Mouse (Mus musculus) spleen, adult 2 months (tissue): Measurements from ENCODE around the gene Plscr5. TPM values are rescaled to one million over a fixed set of nuclear protein-coding genes. Genes with fewer than 3 reads are reported as not detected.

Source experiments
- DNase-seq, 2 experiments: peaks; one replicate each; pipeline versions ENCODE4 v3.0.0 to v3.0.0-alpha.2; 2012 to 2021; ENCODE audit warnings: low spot score in 2 of 2, low read depth in 1 of 2
- H3K27ac ChIP-seq: fragments of 200-500 bp; 2 replicates; pipeline ENCODE4 v1.5.1; 2012; ENCODE audit warnings: low read length, inconsistent platforms; ENCODE audit not compliant: insufficient read depth
- H3K27me3 ChIP-seq: fragments of 200-500 bp; 2 replicates; pipeline ENCODE4 v1.6.1; 2012; ENCODE audit warnings: mild to moderate bottlenecking, moderate library complexity, low read length, inconsistent platforms; ENCODE audit not compliant: control insufficient read depth, insufficient read depth
- H3K36me3 ChIP-seq: fragments of 200-500 bp; 2 replicates; pipeline ENCODE4 v1.6.1; 2012; ENCODE audit warnings: mild to moderate bottlenecking, low read length, inconsistent platforms; ENCODE audit not compliant: control insufficient read depth, insufficient read depth
- H3K4me1 ChIP-seq: fragments of 200-500 bp; 2 replicates; pipeline ENCODE4 v1.6.1; 2011; ENCODE audit warnings: inconsistent platforms; ENCODE audit not compliant: control insufficient read depth, insufficient read depth, insufficient read length
- H3K4me3 ChIP-seq: fragments of 200-500 bp; 2 replicates; pipeline ENCODE4 v1.5.1; 2011; ENCODE audit warnings: mild to moderate bottlenecking, inconsistent platforms; ENCODE audit not compliant: insufficient read depth, insufficient read length; ENCODE audit errors: extremely low read depth
- CTCF ChIP-seq: fragments of 200-500 bp; IDR thresholded peaks from 2 replicates; pipeline ENCODE4 v1.5.1; 2011; ENCODE audit warnings: mild to moderate bottlenecking, inconsistent platforms; ENCODE audit not compliant: insufficient read depth, insufficient read length, insufficient replicate concordance; ENCODE audit errors: extremely low read depth
- POLR2A ChIP-seq: fragments of 200-500 bp; IDR thresholded peaks from 2 replicates; pipeline ENCODE4 v1.6.1; 2011; ENCODE audit warnings: low read depth, low read length, inconsistent platforms
- whole genome bisulfite sequencing: fragments of 180-500 bp; shearing (Covaris S2); methylation state at CpG from one replicate; pipeline ENCODE4 v1.1.7; 2018; 5-methylcytosine and 5-hydroxymethylcytosine counted together
- polyA plus RNA-seq: library from polyadenylated mRNA; depleted of rRNA; stranded (reverse); fragments of >200 nt; gene quantifications from 2 replicates; pipeline ENCODE4 v1.2.3, GENCODE M21; 2012

Gene Plscr5
- polyA plus RNA-seq, 1 experiment = not detected

DNA sequence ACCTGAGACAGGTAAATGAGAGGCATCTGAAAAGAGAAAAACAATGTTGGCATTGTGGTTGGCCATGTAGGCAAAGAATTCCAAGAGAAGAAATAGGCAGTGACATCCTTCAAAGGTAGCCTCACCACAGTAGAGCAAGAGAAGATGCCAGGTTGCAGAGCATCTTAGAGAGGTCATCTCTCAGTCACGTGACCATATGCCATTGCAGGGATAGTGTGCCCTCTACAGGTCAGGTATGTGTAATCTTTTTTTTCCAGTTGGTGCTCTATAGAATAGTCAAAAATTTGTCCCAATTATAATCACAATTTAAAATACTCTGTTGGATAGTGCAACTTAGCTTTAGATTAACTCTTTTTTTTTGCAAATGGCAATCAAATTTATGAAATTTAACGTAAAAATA is 1.4 kb upstream of the Plscr5 start:
- WGBS = 80% methylated on average over 2 of the region's 2 CpGs
- Histone ChIP-seq H3K4me3 (no peak overlapping the region), H3K27me3 (no peaks in the 10 kb centered on the region), H3K4me1 (no peaks in the 10 kb centered on the region), H3K36me3 (no peaks in the 10 kb centered on the region), H3K27ac (no peak overlapping the region)
- no peak for TF ChIP-seq POLR2A
- TF ChIP-seq CTCF = no peak
- no peak for DNase-seq

DNA sequence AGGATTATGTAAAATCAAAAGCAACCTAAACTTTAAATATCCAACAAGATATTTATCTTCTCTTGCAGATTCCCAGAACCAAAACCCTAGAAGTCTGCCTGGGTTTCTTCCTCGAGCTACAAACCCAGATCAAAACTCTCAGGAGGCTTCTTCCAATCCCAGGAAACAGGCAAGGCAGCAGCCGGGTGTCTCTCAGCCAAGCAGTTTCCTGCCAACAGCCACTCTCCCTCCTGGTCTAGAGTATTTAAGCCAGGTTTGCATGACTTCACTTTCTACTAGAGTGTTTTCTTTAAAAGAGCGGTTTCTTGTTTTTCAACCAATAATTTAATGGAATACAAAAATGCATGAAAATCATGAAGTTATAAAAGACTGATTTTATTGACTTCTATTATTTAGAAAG is 5.7 kb downstream of the Plscr5 start:
- H3K4me3 ChIP-seq = no peak overlapping the region
- DNase-seq = no peak
- no peak for TF ChIP-seq POLR2A
- no peak for TF ChIP-seq CTCF
- H3K36me3 ChIP-seq = no peaks in the 10 kb centered on the region
- H3K27me3 ChIP-seq = no peaks in the 10 kb centered on the region
- 34% methylated on average over 3 of the region's 3 CpGs for WGBS
- H3K27ac ChIP-seq = no peak overlapping the region
- no peaks in the 10 kb centered on the region for H3K4me1 ChIP-seq

DNA sequence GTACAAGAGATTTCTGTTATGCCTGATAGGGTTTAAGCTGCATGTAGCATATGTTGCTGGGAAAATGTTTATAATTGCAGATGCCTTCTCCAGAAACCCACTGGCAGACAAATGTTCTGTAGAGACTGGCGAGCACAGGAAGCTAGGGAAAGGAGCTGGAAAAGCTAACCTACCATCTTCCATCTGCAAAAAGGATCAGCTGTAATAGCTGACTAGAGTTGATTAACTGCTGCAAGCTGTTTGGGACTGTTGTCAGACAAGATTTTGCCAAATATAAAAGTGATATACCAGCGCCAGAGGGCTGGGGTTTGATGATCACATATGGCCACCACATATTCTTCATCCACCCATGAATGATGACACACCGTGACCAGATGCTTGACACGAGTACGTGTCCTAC is 6.8 kb downstream of the Plscr5 start:
- Histone ChIP-seq H3K27me3 (no peaks in the 10 kb centered on the region), H3K36me3 (no peaks in the 10 kb centered on the region), H3K27ac (no peak overlapping the region), H3K4me3 (no peak overlapping the region), H3K4me1 (no peaks in the 10 kb centered on the region)
- no peak for TF ChIP-seq CTCF
- no peak for TF ChIP-seq POLR2A
- 90% methylated on average over 5 of the region's 5 CpGs for WGBS
- DNase-seq = no peak

DNA sequence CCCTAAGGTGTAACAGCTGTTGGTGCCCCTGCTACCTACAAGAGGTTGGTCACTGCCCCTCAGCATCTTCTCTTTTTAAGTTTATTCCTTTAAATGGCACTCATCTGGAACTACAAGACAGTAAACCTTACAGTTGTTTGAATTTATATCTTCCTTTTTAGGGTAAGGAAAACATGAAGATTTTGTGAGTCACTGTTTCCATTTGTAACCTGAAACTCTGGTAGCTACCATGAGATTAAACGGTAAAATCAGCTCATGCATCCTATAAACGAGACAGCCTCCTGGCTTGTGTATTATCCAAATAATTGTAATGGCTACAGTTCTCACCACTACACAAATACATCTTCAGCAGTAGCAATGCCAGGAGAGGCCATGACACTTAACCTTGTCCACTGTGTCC is 11.7 kb downstream of the Plscr5 start:
- Histone ChIP-seq H3K27ac (no peak overlapping the region), H3K27me3 (no peaks in the 10 kb centered on the region), H3K36me3 (no peaks in the 10 kb centered on the region), H3K4me1 (no peaks in the 10 kb centered on the region), H3K4me3 (no peak overlapping the region)
- TF ChIP-seq CTCF = no peak
- no peak for TF ChIP-seq POLR2A
- 66% methylated on average over 2 of the region's 2 CpGs for WGBS
- DNase-seq = no peak

DNA sequence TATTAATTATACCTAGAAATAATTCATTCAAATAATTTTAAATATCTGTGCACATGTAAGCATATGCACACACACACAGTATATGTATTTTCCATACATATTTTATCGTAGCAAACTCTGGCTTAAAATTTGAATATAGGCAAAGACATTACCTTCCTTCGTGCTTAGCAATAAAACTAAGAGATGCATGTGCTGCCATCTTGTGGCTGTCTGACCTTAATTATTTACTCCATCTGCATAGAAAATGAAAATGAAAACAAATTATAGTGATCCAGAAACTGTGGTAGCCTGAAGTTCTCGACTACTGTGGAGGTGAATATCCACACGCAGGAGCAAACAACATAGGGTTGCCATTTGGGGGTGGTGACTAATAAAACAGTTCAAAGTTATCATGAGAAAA is 14.6 kb downstream of the Plscr5 start:
- H3K4me1 ChIP-seq = no peaks in the 10 kb centered on the region
- no peaks in the 10 kb centered on the region for H3K27me3 ChIP-seq
- DNase-seq = peak; percentile 7 to 34
- WGBS = 8% methylated on average over 4 of the region's 4 CpGs
- no peaks in the 10 kb centered on the region for H3K36me3 ChIP-seq
- H3K27ac ChIP-seq = no peak overlapping the region
- H3K4me3 ChIP-seq = no peak overlapping the region; the same call in 1 of the 2 replicates
- TF ChIP-seq CTCF (no peak), POLR2A (no peak)

DNA sequence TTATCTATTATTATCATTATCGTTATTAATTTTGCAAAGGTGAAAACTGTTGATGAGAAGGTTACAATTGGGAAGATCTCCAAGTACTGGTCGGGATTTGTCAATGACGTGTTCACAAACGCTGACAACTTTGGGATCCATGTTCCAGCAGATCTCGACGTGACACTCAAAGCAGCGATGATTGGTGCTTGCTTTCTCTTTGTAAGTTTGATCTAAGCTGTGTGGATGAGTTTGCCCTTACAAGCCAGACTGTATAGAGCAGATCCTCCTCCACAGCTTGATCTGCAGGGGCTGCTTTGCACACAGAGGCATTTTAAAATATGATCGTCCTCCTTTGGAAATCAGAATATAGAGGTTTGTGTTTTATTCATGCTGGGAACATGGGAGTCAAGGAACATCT is 15.0 kb downstream of the Plscr5 start:
- no peak for DNase-seq
- Histone ChIP-seq H3K27ac (no peak overlapping the region), H3K27me3 (no peaks in the 10 kb centered on the region), H3K4me1 (no peaks in the 10 kb centered on the region), H3K4me3 (no peak overlapping the region), H3K36me3 (no peaks in the 10 kb centered on the region)
- TF ChIP-seq CTCF (no peak), POLR2A (no peak)
- 76% methylated on average over 8 of the region's 8 CpGs for WGBS

DNA sequence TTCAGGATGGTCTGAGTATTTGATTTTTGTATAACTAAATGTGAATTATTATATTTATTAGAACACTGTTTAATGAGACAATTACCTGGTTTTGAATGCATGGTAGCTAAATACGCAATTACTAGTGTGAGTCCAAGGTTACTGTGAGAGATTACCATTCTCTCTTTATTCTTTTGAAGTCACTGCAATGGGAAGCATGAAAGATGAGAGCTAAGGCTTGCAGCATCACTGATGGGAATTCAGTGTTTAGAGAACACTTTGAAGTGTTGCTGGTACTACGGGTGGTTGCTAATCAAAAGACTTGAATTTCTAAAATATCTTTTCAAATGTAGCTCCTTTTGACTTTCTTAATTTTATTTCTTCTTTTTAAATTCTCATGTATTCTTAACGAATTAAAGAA is 17.1 kb downstream of the Plscr5 start:
- no peak overlapping the region for H3K27ac ChIP-seq
- H3K4me1 ChIP-seq = no peaks in the 10 kb centered on the region
- H3K4me3 ChIP-seq = no peak overlapping the region
- 87% methylated on average over 3 of the region's 3 CpGs for WGBS
- no peak for TF ChIP-seq POLR2A
- H3K27me3 ChIP-seq = no peaks in the 10 kb centered on the region
- no peak for DNase-seq
- H3K36me3 ChIP-seq = no peaks in the 10 kb centered on the region

DNA sequence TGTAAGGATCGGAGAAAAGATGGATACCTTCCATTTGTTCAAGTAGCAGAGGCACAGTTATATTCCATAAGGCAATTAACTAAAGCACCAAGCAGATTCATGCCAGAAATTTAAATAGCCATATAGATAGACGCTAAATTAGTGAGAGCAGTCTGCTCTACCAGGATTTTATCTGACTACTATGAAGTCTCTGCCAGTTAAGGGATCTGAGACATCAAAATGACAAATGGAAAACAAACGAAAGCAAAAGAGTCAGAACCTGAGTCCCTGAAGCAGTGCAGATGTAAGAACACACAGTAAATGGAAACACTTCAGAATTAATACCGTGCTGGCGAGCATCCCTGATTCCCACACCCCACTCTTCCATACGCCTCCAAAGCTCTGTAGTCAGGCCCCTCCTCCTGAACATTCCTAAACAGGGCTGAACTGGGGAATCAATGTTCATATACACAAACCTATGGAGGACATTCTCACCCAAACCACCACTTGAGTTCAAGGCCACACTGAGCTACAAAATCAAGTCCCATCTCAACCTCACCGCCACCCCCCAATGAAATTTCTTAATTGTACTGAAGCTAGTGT is 17.7 kb downstream of the Plscr5 start:
- DNase-seq = no peak

More for the DNA sequence above, 17.7 kb downstream of the Plscr5 start:
- Histone ChIP-seq H3K36me3 (no peaks in the 10 kb centered on the region), H3K27me3 (no peaks in the 10 kb centered on the region), H3K4me1 (no peaks in the 10 kb centered on the region), H3K27ac (no peak overlapping the region), H3K4me3 (no peak overlapping the region)
- TF ChIP-seq CTCF (no peak), POLR2A (no peak)
- WGBS = 91% methylated on average over 7 of the region's 7 CpGs
